Mouse (Mus musculus) hematopoietic stem cell, adult 5-6 weeks (primary cell): Measurements from ENCODE around the gene Ak2. TPM values are rescaled to one million over a fixed set of nuclear protein-coding genes. Genes with fewer than 3 reads are reported as not detected.
A peak's percentile ranks its signal among the peaks of the same experiment; 100 is the strongest.

Source experiments
- ATAC-seq, 2 experiments: fragments of 125-278 bp in 1 of 2; replicated peaks in 1 of 2; 2 replicates each; pipeline ENCODE4 v1.8.0; 2016 to 2017; ENCODE audit warnings: inconsistent platforms in 2 of 2, mild to moderate bottlenecking in 2 of 2, moderate number of reproducible peaks in 2 of 2, low read depth in 1 of 2, moderate TSS enrichment in 1 of 2; ENCODE audit not compliant: low FRiP score in 2 of 2, poor library complexity in 2 of 2, severe bottlenecking in 2 of 2, insufficient read depth in 1 of 2, low TSS enrichment in 1 of 2
- total RNA-seq: library from RNA; stranded (forward); fragments of 172-1452, 232-1000 nt; gene quantifications from 2 replicates; pipeline ENCODE4 v1.2.3, GENCODE M21; 2017

The Ak2 gene
- total RNA-seq = 129 and 145 TPM in 2 replicates

GRCm38 (mm10) chr4:128991500-128992008 is at the start of gene Ak2:
Ak2 (plus strand) TSS chr4:128991958.
- ATAC-seq = no peak

GRCm38 (mm10) chr4:128942346-128942745 is 49.4 kb upstream of the Ak2 start:
- no peak for ATAC-seq

GRCm38 (mm10) chr4:128946736-128947135 is 45.0 kb upstream of the Ak2 start:
- ATAC-seq = no peak

DNA sequence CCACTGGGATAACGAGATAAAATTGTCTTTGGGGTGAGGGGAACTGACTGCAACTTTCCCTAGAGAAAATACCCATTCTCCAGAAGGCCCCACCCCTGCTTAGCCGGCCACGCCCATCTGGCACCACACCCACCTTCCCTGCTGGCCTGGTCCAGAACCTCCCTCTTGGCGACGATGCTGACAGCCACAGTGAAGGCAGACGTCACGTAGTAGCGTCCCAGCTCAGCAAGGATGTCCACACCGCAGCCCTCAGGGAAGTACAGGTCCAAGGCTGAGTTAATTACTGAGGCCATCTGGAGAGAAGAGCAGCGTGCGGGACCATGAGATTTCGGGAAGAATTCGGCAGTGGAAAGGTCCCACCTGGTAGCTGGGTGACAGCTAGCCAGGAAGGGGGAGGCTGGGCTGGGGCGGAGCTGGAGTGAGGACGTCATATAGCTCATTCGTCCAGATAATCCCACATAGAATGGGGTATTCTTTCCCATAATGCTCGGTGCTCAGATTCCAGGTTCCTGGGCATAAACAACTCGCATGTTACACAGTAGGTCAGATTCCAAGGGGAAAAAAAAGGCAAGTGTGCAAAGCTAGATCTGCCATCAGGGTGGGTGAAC is 44.3 kb upstream of the Ak2 start:
- ATAC-seq = peak; percentile 34 to 37; a peak in 1 of 4 replicates

GRCm38 (mm10) chr4:128948137-128948674 is 43.6 kb upstream of the Ak2 start:
- ATAC-seq = peak; percentile 53 to 56; a peak in 3 of 4 replicates

DNA sequence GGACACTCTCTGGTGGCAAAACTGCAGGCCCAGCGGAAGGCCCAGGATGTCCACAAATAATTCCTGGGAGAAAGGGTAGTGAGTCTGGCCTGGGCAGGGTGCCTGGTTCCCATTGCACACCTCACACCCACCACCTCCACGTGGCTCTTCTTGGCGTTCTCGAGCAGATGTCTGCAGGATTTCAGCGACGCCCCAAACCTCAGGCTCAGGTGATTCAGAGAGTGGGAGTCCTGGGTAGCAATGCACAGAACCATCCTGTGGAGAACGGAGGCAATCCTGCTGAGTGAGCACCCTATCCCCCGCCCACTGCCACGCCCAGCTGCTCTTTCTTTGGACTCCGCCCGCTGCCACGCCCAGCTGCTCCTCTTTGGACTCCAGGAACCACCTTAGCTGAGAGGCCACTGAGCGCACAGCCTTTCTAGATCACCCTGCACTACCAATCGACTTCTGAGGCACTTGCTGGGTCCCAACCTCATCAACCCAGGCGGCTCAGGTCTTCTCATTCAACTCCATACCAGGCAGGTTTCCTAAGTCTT is 42.2 kb upstream of the Ak2 start:
- 0 out of 4 replicates have a peak, but pooled peaks of 1 of the 2 experiments have one; percentile 15 for ATAC-seq

DNA sequence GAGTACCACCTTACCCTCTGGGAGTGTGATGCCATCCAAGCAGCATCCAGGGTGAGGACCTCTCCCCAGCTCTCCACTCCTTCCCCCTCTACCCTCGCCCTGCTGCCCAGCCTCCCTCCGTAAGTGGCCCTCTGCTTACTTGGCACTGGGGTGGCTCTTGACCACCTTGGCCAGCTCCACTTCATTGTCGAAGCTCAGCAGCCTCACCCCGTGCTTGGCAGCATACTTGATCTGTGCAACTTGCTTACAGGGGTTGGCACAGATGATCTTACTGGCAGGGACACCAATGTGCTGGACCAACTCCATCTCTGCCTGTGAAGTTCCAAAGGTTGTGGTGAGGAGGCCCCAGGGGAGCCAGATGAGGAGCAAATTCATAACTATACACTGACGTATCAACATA is 41.3 kb upstream of the Ak2 start:
- no peak for ATAC-seq

- ATAC-seq = no peak
Observed at GRCm38 (mm10) chr4:128953851-128954250, 37.9 kb upstream of the Ak2 start.

DNA sequence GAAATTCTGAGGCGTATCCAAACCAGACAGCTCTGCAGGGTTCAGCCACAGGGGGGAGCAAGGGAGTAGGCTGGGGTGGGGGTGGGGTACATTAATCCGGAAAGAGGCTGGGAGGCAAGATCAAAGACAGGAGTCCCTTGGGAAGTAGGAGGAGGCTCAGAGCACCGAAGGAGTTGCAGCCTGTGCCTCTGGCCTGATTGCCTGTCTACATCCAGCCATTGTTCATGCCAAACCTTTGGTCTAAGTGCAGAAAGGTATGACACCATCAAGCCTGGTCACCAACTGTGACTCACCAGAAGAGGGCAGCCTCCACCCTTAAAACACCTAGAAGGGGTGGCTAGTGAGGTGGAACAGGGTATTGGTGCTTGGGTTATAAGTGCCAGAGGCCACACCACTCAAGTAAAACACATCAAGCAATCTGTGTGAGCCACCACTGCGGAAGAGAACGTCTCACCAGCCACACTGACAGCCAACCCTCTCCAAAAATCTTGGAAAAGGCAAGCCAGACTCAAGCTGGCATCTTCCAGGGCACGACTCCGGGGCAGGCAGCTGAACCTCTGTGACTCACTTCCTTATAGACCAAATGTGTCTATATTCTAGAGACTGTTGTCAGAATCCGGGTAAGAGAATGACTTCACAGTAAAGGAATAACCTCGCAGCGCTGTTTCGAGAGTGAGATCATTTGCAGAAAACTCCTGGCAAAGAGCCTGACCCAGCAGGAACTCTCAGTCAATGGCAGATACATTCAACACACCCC is 34.4 kb upstream of the Ak2 start:
- peak; percentile 62 to 72; a peak in 3 of 4 replicates for ATAC-seq

- ATAC-seq = no peak
Observed at GRCm38 (mm10) chr4:128958156-128958555, 33.6 kb upstream of the Ak2 start.

GRCm38 (mm10) chr4:128958849-128959248 is 32.9 kb upstream of the Ak2 start:
- ATAC-seq = no peak

GRCm38 (mm10) chr4:128959676-128960075 is 32.1 kb upstream of the Ak2 start:
- no peak; a peak in 1 of 4 replicates for ATAC-seq

- ATAC-seq = 0 out of 4 replicates have a peak, but pooled peaks have one; percentile 4 to 16
Observed at GRCm38 (mm10) chr4:128961301-128962028, 30.3 kb upstream of the Ak2 start.

- peak; percentile 89 to 91 for ATAC-seq
Observed at GRCm38 (mm10) chr4:128962029-128962925, 29.5 kb upstream of the Ak2 start, which contains the start of gene Azin2. Azin2 (minus strand) TSS chr4:128962442.

- no peak for ATAC-seq
Observed at GRCm38 (mm10) chr4:128962926-128963290, 28.9 kb upstream of the Ak2 start.

- ATAC-seq = no peak
Observed at GRCm38 (mm10) chr4:128966751-128967150, 25.0 kb upstream of the Ak2 start.
